ENCODE assay signal across 8 mouse cellular contexts in the genomic region with DNA sequence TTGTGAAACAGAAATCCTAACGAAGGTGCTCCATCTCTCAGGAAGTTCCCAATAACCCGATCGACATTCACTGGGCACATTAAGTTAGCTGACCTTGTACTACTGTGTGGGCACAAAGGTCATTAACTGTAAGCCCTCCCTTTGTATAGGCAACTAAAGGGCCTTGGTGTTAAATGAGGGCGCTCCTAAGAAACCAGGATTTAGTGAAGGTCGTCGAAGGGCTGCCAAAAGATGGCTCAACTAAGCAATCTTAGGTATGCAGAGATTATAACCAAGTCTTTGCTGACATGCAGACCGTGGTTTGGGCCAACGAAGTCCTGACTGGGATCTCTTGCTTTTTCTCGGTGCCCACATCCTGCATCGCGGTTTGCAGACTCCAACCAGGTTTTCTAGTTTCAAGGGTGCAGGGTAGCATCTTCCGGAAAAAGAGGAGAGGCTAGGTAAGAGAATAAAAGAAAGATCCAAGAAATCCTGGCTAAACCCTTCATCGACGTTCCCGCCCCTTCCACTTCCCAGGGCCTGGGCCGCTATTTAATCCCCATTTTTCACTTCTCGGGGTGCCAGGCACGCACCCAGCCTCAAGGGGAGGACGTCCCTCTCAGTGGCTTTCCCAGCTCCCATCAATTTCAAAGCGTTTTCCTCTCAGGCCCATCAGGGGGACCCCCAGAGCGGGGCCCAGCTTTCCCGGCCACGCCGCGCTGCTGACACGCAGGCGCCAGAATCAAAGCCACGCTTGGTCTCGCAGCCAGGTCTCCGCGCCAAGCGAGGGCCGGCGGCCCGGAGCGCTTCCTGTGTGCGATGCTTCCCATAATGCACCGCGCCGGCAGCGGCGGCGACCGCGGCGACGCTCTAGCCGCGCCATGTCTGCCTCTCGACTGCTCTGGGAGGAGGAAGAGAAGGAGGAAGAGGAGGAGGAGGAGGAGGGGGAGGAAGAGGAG. TPM values are rescaled to one million over a fixed set of nuclear protein-coding genes. Genes with fewer than 3 reads are reported as not detected.
A peak's percentile ranks its signal among the peaks of the same experiment; 100 is the strongest.
DNase-seq lines count a peak whose midpoint lies in the region; ATAC-seq and TF ChIP-seq lines count a peak whose summit lies in the region.
"Not testable (repeated sequence)": the region's sequence is repeated elsewhere in the genome, so short reads cannot be mapped to it uniquely, and the experiment has no call there.

A gene (plus strand): TSS at position 893 of the 938 bp plus-strand sequence.

- peak; percentile 85 for DNase-seq in c-Kit-negative CD71-positive TER-119-positive erythroid progenitor cells, embryonic 14.5 days (ENCODE audit: low read depth, low spot score)
- peak; percentile 80 for DNase-seq in fibroblast of lung, adult 2 months (ENCODE audit: low read depth)
- peak; percentile 95 for DNase-seq in kidney, postnatal 14 days
- peak; percentile 78 to 82 (median 80) for DNase-seq in liver, embryonic 14.5 days (ENCODE audit: low read depth in 3 of 3, low spot score in 3 of 3)
- peak; percentile 93 for DNase-seq in neural tube, embryonic 11.5 days (ENCODE audit: low spot score)
- DNase-seq in stomach, postnatal 0 days (ENCODE audit: low spot score), result peak; percentile 90

- H3K36me3 ChIP-seq in heart, embryonic 14.5 days (ENCODE audit: control insufficient read depth, insufficient read depth, low read length); liver, embryonic 14.5 days (replicated peaks; ENCODE audit: control insufficient read depth, insufficient read depth, low read depth); neural tube, embryonic 11.5 days (ENCODE audit: control insufficient read depth, insufficient read depth, low read length); stomach, postnatal 0 days (ENCODE audit: control insufficient read depth, insufficient read depth, low read length): not testable (repeated sequence)

- H3K27me3 ChIP-seq in heart, embryonic 14.5 days (ENCODE audit: control insufficient read depth, insufficient read depth, low read length); liver, embryonic 14.5 days (ENCODE audit: control insufficient read depth, insufficient read depth, low read length); neural tube, embryonic 11.5 days (ENCODE audit: control insufficient read depth, insufficient read depth, low read length); stomach, postnatal 0 days (ENCODE audit: control insufficient read depth, insufficient read depth, low read length): not testable (repeated sequence)

- peak within 1 kb of the TSS; percentile 98 for H3K9ac ChIP-seq in heart, embryonic 14.5 days (ENCODE audit: low read length)
- peak within 1 kb of the TSS; percentile 84 for H3K9ac ChIP-seq in liver, embryonic 14.5 days (replicated peaks)
- peak within 1 kb of the TSS; percentile 98 for H3K9ac ChIP-seq in neural tube, embryonic 11.5 days (ENCODE audit: low read length)
- H3K9ac ChIP-seq in stomach, postnatal 0 days (ENCODE audit: low read length), result peak within 1 kb of the TSS; percentile 99

- H3K27ac ChIP-seq in heart, embryonic 14.5 days (replicated peaks in 1 of 2; ENCODE audit: control insufficient read depth in 1 of 2, insufficient read depth in 1 of 2, low read depth in 2 of 2, low read length in 2 of 2), result peak within 1 kb of the TSS; percentile 82 to 93
- peak within 1 kb of the TSS; percentile 49 for H3K27ac ChIP-seq in liver, embryonic 14.5 days
- H3K27ac ChIP-seq in neural tube, embryonic 11.5 days (ENCODE audit: low read depth, low read length), result peak within 1 kb of the TSS; percentile 92
- H3K27ac ChIP-seq in stomach, postnatal 0 days (replicated peaks), result peak within 1 kb of the TSS; percentile 97

- 3% methylated on average over 50 of the region's 50 CpGs for WGBS in heart, embryonic 14.5 days
- WGBS in liver, embryonic 14.5 days (ENCODE audit: insufficient replicate concordance), result 2% methylated on average over 50 of the region's 50 CpGs
- 3% methylated on average over 50 of the region's 50 CpGs for WGBS in neural tube, embryonic 11.5 days
- 1% methylated on average over 49 of the region's 50 CpGs for WGBS in stomach, postnatal 0 days

- TF ChIP-seq EP300 in liver, embryonic 14.5 days (IDR thresholded peaks at IDR 0.05; ENCODE audit: low read depth); stomach, postnatal 0 days (optimal IDR thresholded peaks at IDR 0.05): not testable (repeated sequence)

- not testable (repeated sequence) for H3K9me3 ChIP-seq in heart, embryonic 14.5 days (ENCODE audit: control insufficient read depth, low read length); liver, embryonic 14.5 days (ENCODE audit: control insufficient read depth, low read length); neural tube, embryonic 11.5 days (ENCODE audit: control insufficient read depth, low read length); stomach, postnatal 0 days (ENCODE audit: control insufficient read depth, low read length)

- peaks cover 0 to 17% of the 10 kb centered on the region in 2 experiments; a peak in 3 of 4 replicates for H3K4me1 ChIP-seq in heart, embryonic 14.5 days (ENCODE audit: control insufficient read depth in 2 of 2, insufficient read depth in 2 of 2, low read length in 2 of 2)
- peaks cover 0 to 11% of the 10 kb centered on the region in 2 experiments; a peak in 3 of 4 replicates for H3K4me1 ChIP-seq in liver, embryonic 14.5 days (replicated peaks; ENCODE audit: control insufficient read depth in 2 of 2, insufficient read depth in 2 of 2, low read length in 1 of 2)
- H3K4me1 ChIP-seq in neural tube, embryonic 11.5 days (ENCODE audit: control insufficient read depth, insufficient read depth, low read length); stomach, postnatal 0 days (replicated peaks; ENCODE audit: control insufficient read depth, insufficient read depth): not testable (repeated sequence)

- peak; percentile 83 for ATAC-seq in CD4-positive, CD25-positive, alpha-beta regulatory T cell, adult 4 months
- peak; percentile 89 for ATAC-seq in heart, embryonic 14.5 days (ENCODE audit: insufficient number of reproducible peaks, insufficient read depth, low FRiP score, low read depth)
- ATAC-seq in liver, embryonic 14.5 days (ENCODE audit: insufficient read depth), result peak; percentile 91
- peak; percentile 78 for ATAC-seq in neural tube, embryonic 11.5 days (ENCODE audit: insufficient read depth, low FRiP score, low TSS enrichment)
- ATAC-seq in stomach, postnatal 0 days (ENCODE audit: low FRiP score, low TSS enrichment), result peak; percentile 92

- H3K4me2 ChIP-seq in heart, embryonic 14.5 days (ENCODE audit: low read length), result peak within 1 kb of the TSS; percentile 95
- H3K4me2 ChIP-seq in liver, embryonic 14.5 days (ENCODE audit: low read depth), result peak within 1 kb of the TSS; percentile 76
- peak within 1 kb of the TSS; percentile 67 for H3K4me2 ChIP-seq in neural tube, embryonic 11.5 days (ENCODE audit: low read depth)
- peak within 1 kb of the TSS; percentile 82 for H3K4me2 ChIP-seq in stomach, postnatal 0 days (replicated peaks; ENCODE audit: low read depth)

- TF ChIP-seq CTCF in liver, embryonic 14.5 days (IDR thresholded peaks at IDR 0.05; ENCODE audit: low read depth), result peak; percentile 28
- peak; percentile 53 for TF ChIP-seq CTCF in stomach, postnatal 0 days (IDR thresholded peaks at IDR 0.05; ENCODE audit: low read depth)

- peak within 1 kb of the TSS; percentile 96 to 98 for H3K4me3 ChIP-seq in heart, embryonic 14.5 days (ENCODE audit: control insufficient read depth in 1 of 2, insufficient read depth in 1 of 2, low read depth in 1 of 2, low read length in 2 of 2)
- H3K4me3 ChIP-seq in liver, embryonic 14.5 days (ENCODE audit: insufficient read depth in 1 of 2, low read depth in 2 of 2, low read length in 2 of 2), result peak within 1 kb of the TSS; percentile 82 to 91
- peak within 1 kb of the TSS; percentile 96 for H3K4me3 ChIP-seq in neural tube, embryonic 11.5 days (ENCODE audit: low read depth, low read length)
- peak within 1 kb of the TSS; percentile 82 for H3K4me3 ChIP-seq in stomach, postnatal 0 days (ENCODE audit: low read depth, low read length)

RNA-seq across cellular contexts. Expression of the gene that starts here (rescaled TPM):
- 10 to 100 TPM; 44.3 to 57.6 TPM for polyA plus RNA-seq in CD4-positive, CD25-positive, alpha-beta regulatory T cell, adult 4 months (2017; shearing (Covaris generic))
- 35.5 and 37.3 TPM in 2 replicates for polyA plus RNA-seq in heart, embryonic 14.5 days (2014; fragmentation: Nextera tagmentation; extraction: Ambion mirVana)
- 2.3 and 3.8 TPM in 2 replicates for polyA plus RNA-seq in liver, embryonic 14.5 days (2012; rRNA removed)
- polyA plus RNA-seq in liver, embryonic 14.5 days (2014; fragmentation: Nextera tagmentation; extraction: Ambion mirVana), result 10.6 and 11.2 TPM in 2 replicates
- polyA plus RNA-seq in neural tube, embryonic 11.5 days (2014; fragmentation: Nextera tagmentation; extraction: Ambion mirVana), result 45.4 and 46.5 TPM in 2 replicates
- 23.4 and 25.1 TPM in 2 replicates for polyA plus RNA-seq in stomach, postnatal 0 days (2015; fragmentation: Nextera tagmentation; extraction: Ambion mirVana)

Comparison
In these comparisons a context has a peak if more than half of its experiments do, and no peak if none do; other contexts are left out.
1. Peak in every context shown above with its lines: DNase-seq, ATAC-seq, H3K4me3 ChIP-seq and H3K27ac ChIP-seq.